Mouse (Mus musculus) left cerebral cortex, postnatal 36 days (tissue): Measurements from ENCODE around the gene Nrbf2. TPM values are rescaled to one million over a fixed set of nuclear protein-coding genes. Genes with fewer than 3 reads are reported as not detected.

ENCODE experiments used
- DNase-seq, 2 experiments: peaks; one replicate each; pipeline ENCODE4 v3.0.0; 2021 to 2022; ENCODE audit warnings: low spot score in 2 of 2, mixed read lengths in 1 of 2
- intact Hi-C: fragments of 180-260 bp; cut with DNase I; formaldehyde crosslinking; loops from one replicate; pipeline ENCODE4 v1.15.1; 2025
- total RNA-seq, 2 experiments: library from RNA; stranded (reverse); gene quantifications; 2 replicates each; pipeline ENCODE4 v1.2.3; 2021

The Nrbf2 gene
- total RNA-seq: 10 to 100 TPM; 17.8 to 18.1 TPM

- intact Hi-C loops: no loop called here
- peak; percentile 76 to 84 for DNase-seq
Observed at GRCm38 (mm10) chr10:67285176-67285814, at the start of gene Nrbf2. TSS of gene Nrbf2 (minus strand) at chr10:67285305.

GRCm38 (mm10) chr10:67330580-67330979 lies 45.5 kb upstream of the Nrbf2 start:
- intact Hi-C loops: no loop called here

GRCm38 (mm10) chr10:67329661-67330060 lies 44.6 kb upstream of the Nrbf2 start:
- intact Hi-C loops: no loop called here
- DNase-seq: no peak

More at GRCm38 (mm10) chr10:67330580-67330979, 45.5 kb upstream of the Nrbf2 start:
- no peak for DNase-seq

- intact Hi-C loops: no loop called here
- no peak for DNase-seq
Observed at GRCm38 (mm10) chr10:67328208-67328607, 43.1 kb upstream of the Nrbf2 start.

- intact Hi-C loops: no loop called here
- no peak for DNase-seq
Observed at GRCm38 (mm10) chr10:67324036-67324435, 38.9 kb upstream of the Nrbf2 start.

DNA sequence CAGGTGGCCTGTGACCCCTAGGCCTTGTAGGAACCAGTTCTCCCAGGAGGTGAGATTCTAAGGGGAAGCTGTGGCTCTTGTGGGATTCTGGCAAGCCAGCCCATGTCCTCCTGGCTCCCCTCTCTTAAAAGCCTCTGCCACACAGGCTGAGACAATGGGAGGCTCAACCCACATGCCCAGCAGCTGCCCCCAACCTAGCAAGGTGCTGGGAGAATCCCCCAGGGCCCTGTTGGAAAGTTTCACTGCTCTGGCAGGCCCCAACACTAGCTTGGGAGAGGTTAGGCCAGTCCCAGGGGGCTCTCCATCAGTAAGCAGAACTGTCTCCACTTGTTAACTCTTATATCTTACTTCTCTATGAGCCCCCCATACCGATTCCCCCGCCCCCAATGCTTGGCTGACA lies 36.3 kb upstream of the Nrbf2 start:
- no peak for DNase-seq
- intact Hi-C loops: no loop called here

- intact Hi-C loops: no loop called here
- peak in 1 of 2 experiments; percentile 7 for DNase-seq
Observed at GRCm38 (mm10) chr10:67320207-67320859, 35.2 kb upstream of the Nrbf2 start.

DNA sequence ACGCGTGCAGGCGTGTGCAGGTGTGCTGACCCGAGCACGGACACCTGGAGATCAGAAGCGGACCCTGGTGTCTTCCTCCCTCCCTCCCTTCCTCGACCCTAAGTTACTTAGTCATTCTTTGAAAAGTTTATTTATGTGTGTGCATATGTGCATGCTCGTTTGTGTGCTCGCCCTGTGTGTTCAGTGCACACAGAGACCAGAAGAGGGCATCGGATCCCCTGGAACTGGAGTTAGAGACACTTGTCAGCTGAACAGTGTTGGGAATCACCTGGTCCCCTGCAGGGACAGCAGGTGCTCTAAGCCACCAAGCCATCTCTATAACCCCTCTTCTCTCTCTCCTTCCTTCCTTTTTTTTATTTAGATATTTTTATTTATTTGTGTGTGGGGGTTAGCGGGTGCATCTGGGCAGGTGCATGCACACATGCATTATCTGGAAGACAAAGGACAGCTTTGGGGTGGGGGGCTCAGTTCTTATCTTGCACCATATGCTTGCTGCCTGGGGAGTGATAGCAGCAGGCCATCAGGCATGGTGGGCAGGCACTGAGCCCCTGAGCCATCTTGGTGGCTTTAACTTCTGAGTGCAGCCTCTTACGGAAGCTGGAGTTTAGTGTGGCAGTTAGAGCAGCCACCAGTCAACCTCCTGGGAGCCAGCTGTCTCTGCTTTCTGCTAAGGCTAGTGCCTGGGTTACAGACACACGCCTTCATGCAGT lies 34.1 kb upstream of the Nrbf2 start:
- no peak for DNase-seq
- intact Hi-C loops: loop anchor here (5.0 kb wide), 2 partner anchors 488 to 668 kb away; no protein-coding TSS in a partner anchor

GRCm38 (mm10) chr10:67317931-67318460 lies 32.9 kb upstream of the Nrbf2 start:
- intact Hi-C loops: loop anchor here (5.0 kb wide), 2 partner anchors 489 to 669 kb away; no protein-coding TSS in a partner anchor
- DNase-seq: peak in 1 of 2 experiments; percentile 6

DNA sequence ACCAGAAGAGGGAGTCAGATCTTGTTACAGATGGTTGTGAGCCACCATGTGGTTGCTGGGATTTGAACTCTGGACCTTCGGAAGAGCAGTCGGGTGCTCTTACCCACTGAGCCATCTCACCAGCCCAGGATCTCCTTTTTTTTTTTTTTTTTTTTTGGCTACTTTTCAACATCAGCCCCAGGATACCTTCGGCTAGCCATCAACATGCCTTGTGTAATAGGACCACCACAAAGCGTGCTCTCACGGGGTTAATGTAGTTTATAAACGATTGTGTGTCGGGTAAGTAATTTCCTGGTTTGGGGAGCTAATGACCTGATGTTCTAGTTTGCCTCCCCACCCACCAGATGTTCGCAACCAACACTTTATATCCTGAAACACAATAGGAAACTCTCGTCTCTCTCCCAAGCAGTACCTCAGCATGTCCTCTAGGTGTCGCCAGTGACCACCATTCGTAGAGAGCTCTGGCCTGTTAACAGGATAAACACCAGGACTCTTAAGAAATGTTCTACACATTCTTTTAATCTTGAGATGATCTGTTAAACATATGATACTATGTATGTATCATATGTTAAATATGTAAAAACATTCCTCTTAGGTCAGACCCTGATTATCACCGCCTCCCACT lies 29.8 kb upstream of the Nrbf2 start:
- peak; percentile 34 to 36 for DNase-seq
- intact Hi-C loops: loop anchor here (1.0 to 5.0 kb wide), 5 partner anchors 222 to 672 kb away; no protein-coding TSS in a partner anchor

GRCm38 (mm10) chr10:67312456-67312855 lies 27.4 kb upstream of the Nrbf2 start:
- DNase-seq: no peak
- intact Hi-C loops: no loop called here

GRCm38 (mm10) chr10:67311277-67311959 lies 26.3 kb upstream of the Nrbf2 start:
- intact Hi-C loops: loop anchor here (1.0 kb wide), 1 partner anchor 46 kb away; no protein-coding TSS in a partner anchor
- peak in 1 of 2 experiments; percentile 33 for DNase-seq

DNA sequence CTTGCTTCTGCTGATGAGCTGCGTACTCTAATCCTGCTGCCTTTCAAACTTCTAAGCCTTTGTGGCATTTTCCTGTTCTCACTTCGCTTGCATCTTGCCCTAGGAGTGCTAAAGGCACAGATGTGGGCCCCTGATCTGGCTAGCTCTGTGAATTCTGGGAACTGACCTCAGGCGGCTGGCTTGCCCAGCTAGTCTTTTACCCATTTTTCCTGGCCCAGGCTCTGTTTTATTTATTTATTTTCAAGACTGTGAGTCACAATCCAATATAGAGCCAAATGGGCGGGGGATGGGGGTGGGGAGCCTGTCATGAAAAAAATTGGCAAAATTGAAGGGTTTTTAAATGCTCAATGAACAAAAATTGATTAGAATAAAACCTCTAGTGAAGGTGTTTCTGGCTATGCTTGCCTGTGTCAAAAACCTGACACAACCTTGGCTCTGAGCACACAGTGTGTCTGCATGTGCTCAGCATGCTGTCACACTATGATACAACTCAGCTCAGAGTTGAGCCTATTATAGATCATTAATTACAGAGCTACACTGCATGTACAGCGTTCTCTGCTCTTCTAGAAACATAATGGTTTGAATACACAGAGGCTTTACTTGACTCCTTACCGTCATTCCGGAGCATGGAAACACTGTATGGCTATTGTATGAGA lies 24.5 kb upstream of the Nrbf2 start:
- no peak for DNase-seq
- intact Hi-C loops: loop anchor here (5.0 kb wide), 1 partner anchor 397 kb away; no protein-coding TSS in a partner anchor

DNA sequence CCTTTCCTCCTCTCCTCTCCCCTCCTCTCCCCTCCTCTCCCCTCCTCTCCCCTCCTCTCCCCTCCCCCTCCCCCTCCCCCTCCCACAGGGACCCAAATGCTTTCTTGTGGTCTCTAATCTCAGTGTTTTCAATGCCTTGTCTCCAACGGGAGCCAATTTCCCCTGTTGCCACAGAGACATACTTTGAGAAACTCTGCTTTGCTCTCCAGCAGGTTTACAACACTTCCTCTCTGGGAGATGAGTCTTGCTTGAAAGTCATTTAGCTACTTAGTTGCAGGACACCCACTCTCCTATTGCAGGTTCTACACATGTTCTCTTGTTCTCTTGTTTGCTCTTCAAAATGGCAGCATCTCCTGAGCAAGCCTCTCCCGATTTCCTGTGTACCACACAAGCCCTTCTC lies 17.2 kb upstream of the Nrbf2 start:
- DNase-seq: no peak
- intact Hi-C loops: no loop called here

- intact Hi-C loops: no loop called here
- no peak for DNase-seq
Observed at GRCm38 (mm10) chr10:67301046-67301445, 15.9 kb upstream of the Nrbf2 start.

DNA sequence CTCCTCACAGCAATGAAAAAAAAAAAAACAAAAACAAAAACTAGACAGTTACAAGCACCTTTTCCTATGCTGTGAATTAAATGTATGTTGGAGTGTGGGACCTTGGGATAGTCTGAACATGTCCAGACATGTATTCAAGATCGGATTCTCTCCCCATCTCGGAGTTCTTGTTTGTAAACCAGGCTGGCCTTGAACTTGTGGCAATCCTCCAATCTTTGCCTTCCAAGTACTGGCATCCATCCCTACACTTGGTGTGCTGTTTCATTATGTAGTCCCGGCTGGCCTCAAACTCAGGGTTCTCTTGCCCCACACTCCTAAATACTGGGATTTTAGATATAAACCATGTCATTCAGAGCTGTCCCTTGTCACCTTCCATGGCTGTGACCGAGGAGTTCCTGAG lies 14.2 kb upstream of the Nrbf2 start:
- no peak for DNase-seq
- intact Hi-C loops: no loop called here

DNA sequence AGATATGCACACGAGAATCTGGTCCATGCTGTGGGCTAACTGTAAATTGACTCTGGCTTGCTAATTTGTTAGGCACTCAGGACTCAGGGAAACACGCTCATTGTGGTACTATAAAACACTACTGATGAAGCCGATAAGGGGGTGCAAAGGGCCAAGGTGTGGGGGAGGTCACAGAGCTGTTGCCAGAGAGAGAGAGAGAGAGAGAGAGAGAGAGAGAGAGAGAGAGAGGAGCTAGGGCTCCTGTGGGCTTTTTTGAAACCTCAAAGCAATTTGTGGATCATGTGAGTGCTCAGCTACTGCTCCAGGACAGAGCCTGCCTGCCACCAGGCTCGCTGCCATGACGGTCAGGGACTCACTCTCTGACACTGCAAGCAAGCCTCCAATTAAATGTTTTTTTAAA lies 13.8 kb upstream of the Nrbf2 start:
- intact Hi-C loops: no loop called here
- no peak for DNase-seq

- intact Hi-C loops: no loop called here
- DNase-seq: no peak
Observed at GRCm38 (mm10) chr10:67297175-67297855, 12.2 kb upstream of the Nrbf2 start.
